23 mouse cellular contexts compared by ENCODE assay signal in the genomic region with DNA sequence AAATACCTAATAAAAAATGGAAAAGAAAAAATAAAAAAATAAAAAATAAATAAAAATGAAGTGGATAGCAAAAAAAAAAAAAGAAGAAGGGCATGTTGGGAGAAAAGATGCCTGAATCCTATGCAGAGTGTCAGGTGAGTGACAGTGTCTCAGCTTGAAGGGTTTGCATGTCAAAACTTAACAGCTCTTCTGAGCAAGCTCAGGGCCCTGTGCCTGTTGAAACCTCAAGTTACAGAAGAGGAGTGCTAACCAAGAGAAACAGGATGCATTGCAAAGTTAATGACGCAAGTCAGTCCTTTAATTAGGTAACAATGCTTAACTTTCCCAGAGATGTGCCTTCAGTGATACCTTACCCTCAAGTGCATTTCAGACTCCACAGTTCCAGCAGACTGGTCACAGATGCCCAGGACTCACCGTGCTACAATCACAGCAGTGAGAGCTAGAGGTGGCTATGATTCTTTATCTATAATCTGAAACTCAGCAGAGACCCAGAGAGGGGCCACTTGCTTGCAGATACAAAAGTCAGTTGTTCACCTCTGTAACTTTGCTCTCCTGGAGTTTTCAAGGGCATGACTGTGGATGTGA.
"Had no signal": no experiment of that assay in that cellular context is flagged by ENCODE, and none has a peak within 500 bp of the region (broad histone marks: within the 10 kb centered on the region; RNA-seq: fewer than 3 reads in every experiment).

No protein-coding gene starts in this region.

- H3K4me2 ChIP-seq: heart, embryonic 11.5 days; heart, embryonic 13.5 days; heart, embryonic 15.5 days; hindbrain, embryonic 13.5 days; hindbrain, embryonic 15.5 days; limb, embryonic 13.5 days; limb, embryonic 15.5 days; liver, embryonic 12.5 days had no signal

- DNase-seq: gastrocnemius, postnatal 14 days; gastrocnemius, postnatal 36 days; heart, adult 11 months; heart, adult 2 months; heart, postnatal 14 days; heart, postnatal 36 days; kidney, adult 11 months; kidney, adult 8-10 months; kidney, postnatal 25 days; layer of hippocampus, adult 9-11 months; layer of hippocampus, postnatal 36 days; left cerebral cortex, postnatal 4 days had no signal

- H3K9ac ChIP-seq: heart, embryonic 13.5 days; heart, embryonic 15.5 days; hindbrain, embryonic 13.5 days; hindbrain, embryonic 15.5 days; limb, embryonic 13.5 days; limb, embryonic 15.5 days; liver, embryonic 12.5 days; liver, embryonic 14.5 days had no signal

- H3K27ac ChIP-seq: heart, adult 2 months; heart, embryonic 13.5 days; heart, embryonic 15.5 days; hindbrain, embryonic 13.5 days; hindbrain, embryonic 15.5 days; hindbrain, postnatal 0 days; limb, embryonic 13.5 days; limb, embryonic 15.5 days; liver, embryonic 12.5 days; liver, embryonic 14.5 days had no signal

- H3K36me3 ChIP-seq: heart, embryonic 13.5 days; heart, embryonic 15.5 days; hindbrain, embryonic 13.5 days; hindbrain, embryonic 15.5 days; limb, embryonic 13.5 days; limb, embryonic 15.5 days; liver, embryonic 12.5 days had no signal

- H3K9me3 ChIP-seq: heart, embryonic 15.5 days; hindbrain, embryonic 13.5 days; hindbrain, embryonic 15.5 days; limb, embryonic 13.5 days; limb, embryonic 15.5 days; liver, embryonic 12.5 days had no signal

- H3K4me1 ChIP-seq: heart, embryonic 13.5 days; heart, embryonic 15.5 days; hindbrain, embryonic 13.5 days; hindbrain, embryonic 15.5 days; limb, embryonic 13.5 days; limb, embryonic 15.5 days; liver, embryonic 12.5 days had no signal

- H3K27me3 ChIP-seq: heart, embryonic 13.5 days; heart, embryonic 15.5 days; hindbrain, embryonic 13.5 days; hindbrain, embryonic 15.5 days; limb, embryonic 13.5 days; limb, embryonic 15.5 days; liver, embryonic 12.5 days had no signal

- H3K4me3 ChIP-seq: heart, adult 2 months; heart, embryonic 13.5 days; heart, embryonic 15.5 days; hindbrain, embryonic 13.5 days; hindbrain, embryonic 15.5 days; limb, embryonic 13.5 days; limb, embryonic 15.5 days; liver, embryonic 12.5 days had no signal

- ATAC-seq: hindbrain, postnatal 0 days; intestine, embryonic 16.5 days; liver, embryonic 12.5 days had no signal
